Mouse (Mus musculus): ENCODE measurements around the gene Atp5h. TPM values are rescaled to one million over a fixed set of nuclear protein-coding genes. Genes with fewer than 3 reads are reported as not detected.

Atp5h gene
- total RNA-seq, 2 experiments from 2014 or later, result 406 to 440 TPM

- peak; percentile 81 to 85 for DNase-seq (ENCODE audit: low spot score in 2 of 2)
Measured at GRCm38 (mm10) chr11:115367395-115367944, 52.3 kb downstream of the Atp5h start, which contains the start of gene Hid1. Gene Hid1, minus strand, starts transcription at chr11:115367756.

GRCm38 (mm10) chr11:115366706-115367394 lies 52.9 kb downstream of the Atp5h start:
- peak; percentile 60 to 67 for DNase-seq (ENCODE audit: low spot score in 2 of 2)

GRCm38 (mm10) chr11:115366039-115366705 lies 53.6 kb downstream of the Atp5h start:
- DNase-seq (ENCODE audit: low spot score in 2 of 2), result no peak

Small RNA genes lying within 50 kb of the gene (microRNA-seq; reads per million reads assigned to microRNA genes)
- 0 to 0.20 reads per million in 2 experiments for gene Mir3968

Other genes with a start within 250 kb of the Atp5h start
- 10 to 100 TPM; 15.1 to 20.2 TPM for gene Tmem104, start 232.5 kb downstream of the Atp5h start, total RNA-seq (2021)
- 10 to 100 TPM; 15.8 to 17.6 TPM for gene Nat9, start 232.1 kb downstream of the Atp5h start, total RNA-seq (2021)
- gene Grin2c, start 152.7 kb downstream of the Atp5h start, total RNA-seq (2021), result 10 to 100 TPM; 28.6 to 31.9 TPM
- gene Fdxr, start 142.9 kb downstream of the Atp5h start, total RNA-seq (2021), result 10 to 100 TPM; 22.5 to 23.0 TPM
- 1 to 10 TPM; 7.6 to 8.1 TPM for gene Fads6, start 122.3 kb downstream of the Atp5h start, total RNA-seq (2021)
- gene Otop2, start 112.8 kb downstream of the Atp5h start, total RNA-seq (2021), result not detected
- under 1 TPM; 0.14 to 0.16 TPM for gene Ush1g, start 97.9 kb downstream of the Atp5h start, total RNA-seq (2021)
- gene Otop3, start 85.2 kb downstream of the Atp5h start, total RNA-seq (2021), result under 1 TPM; 0.45 to 0.53 TPM
- gene Hid1, start 52.2 kb downstream of the Atp5h start, total RNA-seq (2021), result 10 to 100 TPM; 78.0 to 79.3 TPM
- 10 to 100 TPM; 18.4 to 19.1 TPM for gene Cdr2l, start 38.0 kb downstream of the Atp5h start, total RNA-seq (2021)
- gene Mrpl58, start 16.2 kb downstream of the Atp5h start, total RNA-seq (2021), result 10 to 100 TPM; 86.3 to 96.3 TPM
- gene Kctd2, start 166 bp upstream of the Atp5h start, total RNA-seq (2021), result 10 to 100 TPM; 57.6 to 66.7 TPM
- under 1 TPM in 1 of 2 experiments, not detected in 1; 0.18 TPM for gene Trim80, start 20.6 kb upstream of the Atp5h start, total RNA-seq (2021)
- gene Slc16a5, start 42.5 kb upstream of the Atp5h start, total RNA-seq (2021), result not detected
- 10 to 100 TPM; 10.3 to 11.1 TPM for gene Armc7, start 55.7 kb upstream of the Atp5h start, total RNA-seq (2021)
- 10 to 100 TPM; 79.9 to 81.3 TPM for gene Nt5c, start 71.9 kb upstream of the Atp5h start, total RNA-seq (2021)
- 100 to 1,000 TPM; 315 to 332 TPM for gene Jpt1, start 94.4 kb upstream of the Atp5h start, total RNA-seq (2021)
- gene Sumo2, start 116.3 kb upstream of the Atp5h start, total RNA-seq (2021), result 100 to 1,000 TPM; 407 to 415 TPM
- gene Nup85, start 144.5 kb upstream of the Atp5h start, total RNA-seq (2021), result 10 to 100 TPM; 48.9 to 56.3 TPM
- 10 to 100 TPM; 50.2 to 54.2 TPM for gene Mrps7, start 184.0 kb upstream of the Atp5h start, total RNA-seq (2021)
- 10 to 100 TPM; 48.1 to 49.1 TPM for gene Gga3, start 184.1 kb upstream of the Atp5h start, total RNA-seq (2021)
- gene Mif4gd, start 193.0 kb upstream of the Atp5h start, total RNA-seq (2021), result 10 to 100 TPM; 19.4 to 19.7 TPM
- 10 to 100 TPM; 52.2 to 59.5 TPM for gene Slc25a19, start 208.3 kb upstream of the Atp5h start, total RNA-seq (2021)